9 mouse cellular contexts compared by ENCODE assay signal in genomic region chr12:9002038-9002648, GRCm38 (mm10). TPM values are rescaled to one million over a fixed set of nuclear protein-coding genes. Genes with fewer than 3 reads are reported as not detected.
A peak's percentile ranks its signal among the peaks of the same experiment; 100 is the strongest.
DNase-seq lines count a peak whose midpoint lies in the region; ATAC-seq and TF ChIP-seq lines count a peak whose summit lies in the region.
"Had no signal": no experiment of that assay in that cellular context is flagged by ENCODE, and none has a peak within 500 bp of the region (broad histone marks: within the 10 kb centered on the region; RNA-seq: fewer than 3 reads in every experiment).

No protein-coding gene starts in this region.

- H3K9ac ChIP-seq in intestine, embryonic 16.5 days (ENCODE audit: low read depth, low read length): no peak overlapping the region
- H3K9ac ChIP-seq in liver, embryonic 14.5 days (replicated peaks): no peak overlapping the region
- H3K9ac ChIP-seq in neural tube, embryonic 15.5 days (replicated peaks): no peak overlapping the region

- peak; percentile 82 for DNase-seq in ZHBTc4 (ENCODE audit: low read depth, low spot score)
- peak; percentile 50 to 72 for DNase-seq in cerebellum, postnatal 25 days
- DNase-seq in gastrocnemius, adult 18-20 months (ENCODE audit: low spot score): peak; percentile 77
- DNase-seq in liver, embryonic 14.5 days (ENCODE audit: low read depth in 3 of 3, low spot score in 3 of 3): peak; percentile 28 to 43 (median 39)
- peak; percentile 76 for DNase-seq in thymus, postnatal 0 days (ENCODE audit: low spot score)

- TF ChIP-seq CTCF in liver, embryonic 14.5 days (IDR thresholded peaks at IDR 0.05; ENCODE audit: low read depth): peak; percentile 65

- H3K36me3 ChIP-seq in intestine, embryonic 16.5 days (ENCODE audit: control insufficient read depth, insufficient read depth, low read length): no peaks in the 10 kb centered on the region
- no peaks in the 10 kb centered on the region for H3K36me3 ChIP-seq in liver, embryonic 14.5 days (replicated peaks; ENCODE audit: control insufficient read depth, insufficient read depth, low read depth)
- peaks cover 6% of the 10 kb centered on the region; the same call in 1 of the 2 replicates for H3K36me3 ChIP-seq in neural tube, embryonic 15.5 days

- no peak overlapping the region for H3K4me2 ChIP-seq in intestine, embryonic 16.5 days (ENCODE audit: low read depth, low read length)
- no peak overlapping the region for H3K4me2 ChIP-seq in liver, embryonic 14.5 days (ENCODE audit: low read depth)
- no peak overlapping the region for H3K4me2 ChIP-seq in neural tube, embryonic 15.5 days

- WGBS in intestine, embryonic 16.5 days: 16% methylated on average over 5 of the region's 5 CpGs
- 13% methylated on average over 5 of the region's 5 CpGs for WGBS in liver, embryonic 14.5 days (ENCODE audit: insufficient replicate concordance)
- WGBS in neural tube, embryonic 15.5 days: 13% methylated on average over 5 of the region's 5 CpGs

- no peak overlapping the region for H3K4me3 ChIP-seq in intestine, embryonic 16.5 days (ENCODE audit: low read length)
- no peak overlapping the region for H3K4me3 ChIP-seq in liver, embryonic 14.5 days (ENCODE audit: insufficient read depth in 1 of 2, low read depth in 2 of 2, low read length in 2 of 2)
- no peak overlapping the region for H3K4me3 ChIP-seq in neural tube, embryonic 15.5 days (replicated peaks)

- peak; percentile 99 for ATAC-seq in CD4-positive, CD25-positive, alpha-beta regulatory T cell, adult 4 months
- ATAC-seq in intestine, embryonic 16.5 days: 0 out of 2 replicates have a peak, but pooled peaks have one; percentile 28
- no peak for ATAC-seq in liver, embryonic 14.5 days (ENCODE audit: insufficient read depth)
- ATAC-seq in neural tube, embryonic 15.5 days (ENCODE audit: low FRiP score): peak; percentile 59; the same call in 1 of the 2 replicates

- no peak for TF ChIP-seq EP300 in liver, embryonic 14.5 days (IDR thresholded peaks at IDR 0.05; ENCODE audit: low read depth)

- H3K27ac ChIP-seq in intestine, embryonic 16.5 days (ENCODE audit: low read length): no peak overlapping the region
- H3K27ac ChIP-seq in liver, embryonic 14.5 days: no peak overlapping the region
- no peak overlapping the region for H3K27ac ChIP-seq in neural tube, embryonic 15.5 days (replicated peaks)

- H3K27me3 ChIP-seq in intestine, embryonic 16.5 days (replicated peaks; ENCODE audit: control insufficient read depth, insufficient read depth, low read length): no peaks in the 10 kb centered on the region
- H3K27me3 ChIP-seq in liver, embryonic 14.5 days (ENCODE audit: control insufficient read depth, insufficient read depth, low read length): no peaks in the 10 kb centered on the region
- H3K27me3 ChIP-seq in neural tube, embryonic 15.5 days (replicated peaks): no peaks in the 10 kb centered on the region

- no peaks in the 10 kb centered on the region for H3K4me1 ChIP-seq in intestine, embryonic 16.5 days (ENCODE audit: control insufficient read depth, insufficient read depth, low read length)
- no peaks in the 10 kb centered on the region for H3K4me1 ChIP-seq in liver, embryonic 14.5 days (replicated peaks; ENCODE audit: control insufficient read depth in 2 of 2, insufficient read depth in 2 of 2, low read length in 1 of 2)
- no peaks in the 10 kb centered on the region for H3K4me1 ChIP-seq in neural tube, embryonic 15.5 days

- H3K9me3 ChIP-seq in intestine, embryonic 16.5 days (ENCODE audit: control insufficient read depth, low read length): no peaks in the 10 kb centered on the region
- H3K9me3 ChIP-seq in liver, embryonic 14.5 days (ENCODE audit: control insufficient read depth, low read length): no peaks in the 10 kb centered on the region
- no peaks in the 10 kb centered on the region for H3K9me3 ChIP-seq in neural tube, embryonic 15.5 days (replicated peaks)

RNA-seq across cellular contexts. Expression of gene Ttc32, which starts 27.7 kb away (rescaled TPM):
- polyA plus RNA-seq in CD4-positive, CD25-positive, alpha-beta regulatory T cell, adult 4 months (2017; shearing (Covaris generic)): 1 to 10 TPM; 5.9 to 8.5 TPM
- total RNA-seq in gastrocnemius, adult 18-20 months (2021): 10 to 100 TPM; 25.8 to 27.7 TPM
- polyA plus RNA-seq in intestine, embryonic 16.5 days (2015; fragmentation: Nextera tagmentation; extraction: Ambion mirVana): 33.9 and 35.8 TPM in 2 replicates
- 3.7 and 6.0 TPM in 2 replicates for polyA plus RNA-seq in liver, embryonic 14.5 days (2012; rRNA removed)
- polyA plus RNA-seq in liver, embryonic 14.5 days (2014; fragmentation: Nextera tagmentation; extraction: Ambion mirVana): 13.9 and 14.1 TPM in 2 replicates
- polyA plus RNA-seq in neural tube, embryonic 15.5 days (2015; fragmentation: Nextera tagmentation; extraction: Ambion mirVana): 8.9 and 13.0 TPM in 2 replicates
- polyA plus RNA-seq in thymus, postnatal 0 days (2015; fragmentation: Nextera tagmentation; extraction: Ambion mirVana): 33.4 and 35.1 TPM in 2 replicates

RNA-seq across cellular contexts. Expression of gene Wdr35, which starts 28.5 kb away (rescaled TPM):
- 1 to 10 TPM; 2.6 TPM for polyA plus RNA-seq in CD4-positive, CD25-positive, alpha-beta regulatory T cell, adult 4 months (2017; shearing (Covaris generic))
- 1 to 10 TPM; 9.7 to 10.0 TPM for total RNA-seq in gastrocnemius, adult 18-20 months (2021)
- polyA plus RNA-seq in intestine, embryonic 16.5 days (2015; fragmentation: Nextera tagmentation; extraction: Ambion mirVana): 7.8 and 8.2 TPM in 2 replicates
- polyA plus RNA-seq in liver, embryonic 14.5 days (2012; rRNA removed): 0.31 and 0.63 TPM in 2 replicates
- 1.4 and 2.0 TPM in 2 replicates for polyA plus RNA-seq in liver, embryonic 14.5 days (2014; fragmentation: Nextera tagmentation; extraction: Ambion mirVana)
- polyA plus RNA-seq in neural tube, embryonic 15.5 days (2015; fragmentation: Nextera tagmentation; extraction: Ambion mirVana): 19.5 and 20.6 TPM in 2 replicates
- 5.3 and 5.5 TPM in 2 replicates for polyA plus RNA-seq in thymus, postnatal 0 days (2015; fragmentation: Nextera tagmentation; extraction: Ambion mirVana)

RNA-seq across cellular contexts. Expression of gene Matn3, which starts 54.4 kb away (rescaled TPM):
- polyA plus RNA-seq in CD4-positive, CD25-positive, alpha-beta regulatory T cell, adult 4 months (2017; shearing (Covaris generic)): not detected
- not detected for total RNA-seq in gastrocnemius, adult 18-20 months (2021)
- polyA plus RNA-seq in intestine, embryonic 16.5 days (2015; fragmentation: Nextera tagmentation; extraction: Ambion mirVana): 0.04 and 0.07 TPM in 2 replicates
- polyA plus RNA-seq in liver, embryonic 14.5 days (2012; rRNA removed): 0.04 and 0.07 TPM in 2 replicates
- 0.03 and 0.14 TPM in 2 replicates for polyA plus RNA-seq in liver, embryonic 14.5 days (2014; fragmentation: Nextera tagmentation; extraction: Ambion mirVana)
- polyA plus RNA-seq in neural tube, embryonic 15.5 days (2015; fragmentation: Nextera tagmentation; extraction: Ambion mirVana): 1.8 and 2.7 TPM in 2 replicates
- polyA plus RNA-seq in thymus, postnatal 0 days (2015; fragmentation: Nextera tagmentation; extraction: Ambion mirVana): 0.05 and 0.17 TPM in 2 replicates
- polyA plus RNA-seq: heart, embryonic 14.5 days had no signal
